Mouse (Mus musculus): ENCODE measurements around the gene Slc30a1.

Slc30a1 gene

GRCm38 (mm10) chr1:191906571-191907430, at the start of gene Slc30a1:
Slc30a1 (plus strand) TSS chr1:191906767.
- DNase-seq (ENCODE audit: low spot score) = peak; percentile 98

DNA sequence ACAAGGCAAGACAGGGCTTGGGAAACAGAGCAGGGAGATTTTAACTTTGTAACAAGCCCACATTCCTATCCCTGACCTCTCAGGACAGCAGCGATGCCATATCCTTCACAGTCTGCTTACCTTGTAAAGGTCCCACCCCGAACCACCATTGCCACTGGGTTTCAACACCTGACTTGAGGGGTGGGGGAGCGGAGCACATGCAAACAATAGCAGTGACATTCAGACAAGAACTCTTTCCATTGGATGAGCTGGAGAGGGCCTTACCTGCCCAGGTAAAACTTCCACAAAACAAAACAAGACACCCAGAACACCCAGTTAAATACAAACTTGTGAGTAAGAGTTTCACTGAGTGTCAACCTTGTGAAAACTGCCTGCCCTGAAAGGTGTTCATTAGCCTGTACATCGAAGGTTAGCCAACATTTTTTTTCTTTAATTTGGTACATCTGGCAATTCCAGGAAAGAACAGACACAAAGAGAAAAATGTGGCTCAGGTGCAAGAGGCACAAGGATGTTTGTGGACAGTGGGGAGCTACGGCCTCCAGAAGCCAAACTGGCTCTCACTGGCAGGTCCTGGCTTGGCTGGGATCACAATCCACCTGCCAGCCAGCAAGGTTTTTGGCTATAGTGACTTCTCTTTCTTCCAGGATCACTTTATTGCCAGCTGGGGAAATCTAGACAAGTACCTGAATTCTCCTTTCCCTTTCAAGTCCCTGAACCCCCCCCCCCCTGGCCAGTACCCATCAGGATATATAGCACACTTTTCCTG, 49.5 kb upstream of the Slc30a1 start:
- DNase-seq (ENCODE audit: low spot score) = no peak

DNA sequence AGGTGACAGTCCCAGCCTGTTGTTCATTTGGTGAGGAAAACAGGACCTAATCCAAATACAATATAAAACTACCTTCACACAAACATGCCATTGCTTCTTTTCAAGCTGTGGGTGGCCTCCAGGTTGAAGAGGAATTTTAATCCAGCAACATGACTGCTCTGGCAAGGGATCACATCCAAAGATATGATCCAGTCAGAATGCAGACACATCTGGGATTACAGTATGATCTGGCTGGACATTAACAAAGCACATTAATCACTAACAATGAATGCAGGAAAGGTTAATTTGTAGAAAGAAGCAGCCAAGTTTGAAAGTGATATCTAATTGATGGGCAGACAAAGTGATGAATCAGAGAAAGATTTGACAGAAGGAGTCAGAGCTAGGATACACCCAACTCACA, 48.4 kb upstream of the Slc30a1 start:
- no peak for DNase-seq (ENCODE audit: low spot score)

DNA sequence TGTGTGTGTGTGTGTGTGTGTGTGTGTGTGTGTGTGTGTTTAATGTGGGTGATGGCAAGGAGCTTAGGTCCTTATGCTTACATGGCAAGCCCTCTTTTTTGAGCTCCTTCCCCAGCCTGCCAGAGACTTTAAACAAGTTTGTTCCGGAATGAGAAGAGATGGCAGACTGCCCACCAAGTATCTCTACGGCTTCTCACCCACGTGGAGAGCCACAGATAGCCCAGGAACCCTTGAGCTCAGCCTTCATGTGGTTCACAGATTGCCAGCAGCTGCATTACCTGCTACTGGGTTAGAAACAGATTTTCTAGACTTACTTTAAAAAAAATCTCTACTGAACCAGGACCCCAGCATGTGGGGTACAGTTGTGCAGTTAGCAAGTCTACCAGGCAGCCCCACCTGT, 46.7 kb upstream of the Slc30a1 start:
- no peak for DNase-seq (ENCODE audit: low spot score)

- no peak for DNase-seq (ENCODE audit: low spot score)
Observed at GRCm38 (mm10) chr1:191861247-191861646, 45.3 kb upstream of the Slc30a1 start.

DNA sequence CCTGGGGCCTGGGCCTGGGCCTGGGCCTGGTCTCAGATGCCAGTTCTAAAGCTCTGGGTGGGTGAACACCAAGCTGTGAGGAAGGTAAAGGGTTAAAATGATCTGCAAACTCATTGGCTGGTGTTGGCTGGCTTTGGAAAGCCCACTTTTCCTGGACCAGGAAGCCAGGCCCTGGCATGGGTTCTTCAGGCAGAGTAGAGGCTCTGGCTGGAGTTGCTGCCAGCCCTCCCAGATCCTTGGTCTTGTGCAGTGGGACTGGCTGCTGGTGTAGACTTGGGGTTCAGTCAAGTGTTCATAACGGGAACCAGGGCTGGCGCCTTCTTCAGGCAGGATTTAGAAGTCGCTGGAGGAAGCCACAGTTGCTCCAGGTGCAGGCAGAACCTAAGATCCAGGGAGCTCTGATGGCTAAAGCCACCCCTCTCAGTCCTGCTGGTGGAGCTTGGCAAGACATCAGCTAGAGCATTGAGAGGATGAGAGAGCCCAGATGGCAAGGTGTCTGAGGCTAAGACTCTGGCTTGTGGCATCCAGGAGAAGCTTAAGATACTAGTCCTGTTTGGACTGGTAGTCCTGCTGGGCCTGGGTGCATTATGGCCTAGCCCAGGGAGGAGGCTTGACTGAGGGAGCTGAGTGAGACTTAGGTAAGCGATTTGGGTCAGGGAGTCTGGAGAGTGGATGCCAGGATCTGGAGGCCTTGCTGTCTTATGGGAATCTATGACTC, 42.6 kb upstream of the Slc30a1 start:
- no peak for DNase-seq (ENCODE audit: low spot score)

GRCm38 (mm10) chr1:191864551-191865027, 42.0 kb upstream of the Slc30a1 start:
- DNase-seq (ENCODE audit: low spot score) = no peak

DNA sequence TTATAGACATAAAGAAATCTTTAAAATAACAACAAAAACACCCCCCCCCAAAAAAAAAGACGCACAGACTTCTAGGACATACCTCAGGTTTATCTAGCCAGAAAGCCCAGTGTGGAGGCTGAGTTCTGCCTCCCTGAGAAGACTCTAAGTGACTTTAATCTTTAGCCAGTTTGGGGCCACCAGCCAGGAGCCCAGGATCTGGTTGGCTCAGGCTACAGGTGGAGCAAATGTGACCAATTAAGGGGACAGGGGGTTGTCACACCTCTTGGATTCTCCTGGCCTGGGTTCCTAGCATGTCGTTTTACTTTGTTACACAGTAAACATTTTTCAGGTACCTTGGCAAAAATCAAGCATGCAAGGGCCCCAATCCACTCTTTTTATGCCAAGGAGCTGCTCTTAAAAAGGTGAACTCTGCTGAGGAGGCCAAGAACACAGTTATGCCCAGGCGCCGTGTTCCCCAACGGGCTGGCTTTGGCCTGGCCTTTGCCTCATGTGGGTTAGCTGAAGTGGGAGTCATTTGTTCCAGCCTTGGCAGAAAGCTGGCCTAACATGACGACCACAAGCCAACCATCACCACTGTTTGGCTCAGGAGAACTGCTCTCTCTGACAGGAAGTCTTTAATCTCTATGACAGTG, 34.4 kb upstream of the Slc30a1 start:
- DNase-seq (ENCODE audit: low spot score) = no peak

GRCm38 (mm10) chr1:191875006-191875405, 31.6 kb upstream of the Slc30a1 start:
- no peak for DNase-seq (ENCODE audit: low spot score)

DNA sequence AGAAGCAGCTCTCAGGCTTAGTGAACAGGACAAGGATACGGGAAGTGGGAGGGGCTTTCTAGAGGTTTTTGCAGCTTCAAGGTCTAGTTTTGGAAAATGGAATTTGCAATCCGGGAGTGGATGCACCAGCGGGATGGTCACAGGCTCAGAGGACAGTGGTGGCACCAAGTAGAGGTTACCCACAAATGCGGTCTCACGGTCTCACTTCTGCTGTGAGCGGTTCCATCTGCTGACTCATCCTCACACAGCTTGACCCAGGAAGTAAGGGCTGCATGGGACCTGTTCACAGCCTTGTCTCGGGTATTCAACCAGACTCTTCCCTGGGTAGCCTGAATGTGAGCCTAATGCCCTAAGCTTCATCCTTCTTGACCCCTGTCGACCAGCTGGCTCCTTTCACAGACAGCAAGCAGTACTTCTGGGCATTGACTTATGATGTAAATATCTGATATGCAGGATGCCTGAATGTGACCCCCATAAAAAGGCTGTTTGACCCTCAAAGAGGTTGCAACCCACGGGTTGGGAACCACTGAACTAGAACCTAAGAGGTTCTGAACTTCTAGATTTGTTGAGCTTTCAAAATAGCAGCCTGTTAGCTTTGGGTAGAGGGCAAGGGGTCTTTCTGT, 30.8 kb upstream of the Slc30a1 start:
- DNase-seq (ENCODE audit: low spot score) = no peak

DNA sequence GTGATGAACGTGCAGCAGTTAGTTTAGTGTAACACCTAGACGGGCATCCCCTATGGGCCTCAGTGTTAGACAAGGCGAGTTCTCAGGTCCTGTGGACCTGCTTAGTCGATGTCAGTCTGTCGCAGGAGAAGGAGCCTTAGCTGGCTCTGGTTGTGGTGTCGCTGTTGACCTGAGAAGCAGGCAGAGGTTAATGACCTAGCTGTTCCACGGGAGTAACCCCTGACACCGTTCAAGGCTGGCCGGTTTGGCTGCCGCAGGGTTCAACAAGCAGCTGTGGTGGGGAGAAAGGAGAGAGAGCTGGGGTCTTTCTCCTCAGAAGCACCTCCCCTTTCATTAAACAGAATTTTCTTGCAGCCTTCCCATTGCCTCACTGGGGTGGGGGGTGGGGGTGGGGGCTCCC, 28.9 kb upstream of the Slc30a1 start:
- DNase-seq (ENCODE audit: low spot score) = no peak

GRCm38 (mm10) chr1:191878518-191878921, 28.0 kb upstream of the Slc30a1 start:
- DNase-seq (ENCODE audit: low spot score) = no peak

DNA sequence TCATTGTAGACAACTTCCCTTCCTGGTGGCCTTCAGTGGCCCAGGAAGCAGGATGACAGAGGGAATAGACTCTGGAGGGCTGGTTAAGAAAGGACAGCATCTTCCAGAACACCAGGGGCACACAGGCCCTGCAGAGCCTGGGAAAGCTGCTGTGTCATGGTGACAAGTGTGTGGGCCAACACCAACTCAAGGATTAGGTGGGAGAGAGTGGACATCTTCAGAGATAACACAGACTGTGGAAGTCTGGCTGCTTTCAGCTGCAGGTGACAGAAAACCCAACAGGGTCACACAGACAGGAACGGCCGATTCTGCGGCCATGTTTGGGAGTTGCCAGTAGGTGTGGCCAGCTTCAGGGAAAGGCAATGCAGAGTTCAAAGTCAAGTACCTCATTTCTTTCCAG, 26.3 kb upstream of the Slc30a1 start:
- no peak for DNase-seq (ENCODE audit: low spot score)

GRCm38 (mm10) chr1:191880921-191881609, 25.5 kb upstream of the Slc30a1 start:
- DNase-seq (ENCODE audit: low spot score) = no peak

DNA sequence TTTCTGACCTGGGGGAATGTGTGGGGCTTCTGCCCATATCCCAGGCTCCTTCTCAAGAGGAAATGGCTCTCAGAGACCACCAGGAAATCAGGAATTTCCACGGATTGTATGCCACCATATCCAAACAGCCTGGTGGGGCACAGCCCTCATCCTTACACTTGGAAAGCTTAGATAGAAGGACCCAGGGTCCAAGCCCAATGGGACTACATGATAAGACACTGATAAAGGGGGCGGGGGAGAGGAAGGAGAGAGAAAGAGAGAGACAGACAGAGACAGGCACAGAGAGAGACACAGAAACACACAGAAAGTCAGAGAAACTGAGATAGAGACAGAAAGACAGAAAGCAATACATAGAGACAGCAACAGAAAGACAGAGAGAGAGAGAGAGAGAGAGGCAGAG, 24.9 kb upstream of the Slc30a1 start:
- DNase-seq (ENCODE audit: low spot score) = no peak

GRCm38 (mm10) chr1:191882474-191883206, 23.9 kb upstream of the Slc30a1 start:
- DNase-seq (ENCODE audit: low spot score) = no peak

DNA sequence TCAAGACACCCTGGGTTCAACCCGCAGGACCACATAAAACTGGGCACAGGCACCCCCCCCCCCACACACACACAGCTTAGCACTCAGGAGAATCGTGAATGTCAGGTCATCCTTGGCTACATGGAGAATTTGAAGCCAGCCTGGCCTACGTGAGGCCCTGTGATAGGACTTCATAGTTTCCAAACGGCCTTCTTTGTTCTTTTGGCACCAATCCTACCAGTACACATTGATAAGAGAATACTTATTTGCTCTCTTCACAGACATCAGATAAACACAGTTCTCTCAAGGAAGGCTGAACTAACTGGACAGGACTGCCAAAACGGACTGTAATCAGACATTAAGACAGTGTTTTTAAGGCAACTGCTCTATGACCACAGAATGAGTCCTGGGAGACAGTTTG, 22.9 kb upstream of the Slc30a1 start:
- DNase-seq (ENCODE audit: low spot score) = no peak

DNA sequence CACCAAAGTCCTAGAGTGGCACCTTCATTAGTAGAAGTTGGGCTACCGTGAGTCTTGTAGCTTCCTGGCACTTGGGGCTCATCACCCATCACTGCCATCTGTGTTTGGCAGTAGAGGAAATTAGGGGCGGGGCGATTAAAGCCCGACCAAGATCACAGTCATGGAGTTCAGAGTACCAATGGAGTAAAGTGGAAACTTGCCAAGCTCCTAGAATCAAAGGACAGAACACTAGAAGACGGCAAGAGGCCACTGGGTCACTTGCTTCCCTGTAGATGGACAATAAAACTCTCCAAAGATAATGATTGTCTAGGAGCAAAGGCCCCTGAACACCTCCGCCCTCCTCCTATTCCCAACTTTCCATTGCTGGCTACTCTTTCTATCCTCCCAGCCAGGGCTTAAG, 14.7 kb upstream of the Slc30a1 start:
- no peak for DNase-seq (ENCODE audit: low spot score)

DNA sequence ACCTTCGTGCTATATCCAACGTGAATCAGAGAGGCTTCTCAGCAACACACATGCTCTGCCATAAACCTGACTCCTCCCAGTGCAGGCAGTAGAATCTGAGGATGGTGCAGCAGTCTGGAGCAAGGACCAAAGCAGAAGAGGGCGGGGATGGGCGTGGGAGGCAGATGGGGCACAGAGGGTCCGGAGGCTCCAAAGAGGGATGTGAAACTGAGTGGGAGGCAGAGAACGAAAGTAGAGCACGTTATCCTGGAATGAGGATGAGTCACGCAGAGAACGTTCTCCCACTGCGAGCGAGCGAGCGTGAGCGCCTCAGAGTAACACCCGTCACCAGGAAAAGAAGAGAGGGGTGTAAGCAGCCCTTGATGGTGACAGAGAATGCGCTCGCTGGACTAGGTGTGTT, 12.2 kb upstream of the Slc30a1 start:
- no peak for DNase-seq (ENCODE audit: low spot score)

DNA sequence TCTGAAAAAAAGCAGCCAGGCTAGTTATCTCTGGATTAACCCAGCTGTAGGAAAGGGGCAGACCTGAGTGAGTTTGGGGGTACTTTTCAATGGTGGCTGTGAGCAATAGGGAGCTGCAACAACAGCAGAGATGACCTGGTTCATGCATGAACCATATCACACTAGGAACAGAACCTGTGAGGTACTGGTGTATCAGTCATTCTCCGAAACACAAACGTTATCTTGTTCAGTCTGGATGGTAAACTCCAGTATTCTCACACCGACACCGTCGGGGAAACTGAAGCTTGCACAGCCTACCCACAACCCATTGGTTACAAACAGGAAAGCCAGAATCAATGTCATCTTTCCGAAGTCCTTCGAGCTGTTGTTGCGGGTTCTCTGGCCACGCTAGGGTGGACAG, 11.7 kb upstream of the Slc30a1 start:
- DNase-seq (ENCODE audit: low spot score) = no peak
